Mouse (Mus musculus) neural tube, embryonic 11.5 days (tissue): ENCODE results near the gene Twf1. TPM values are rescaled to one million over a fixed set of nuclear protein-coding genes. Genes with fewer than 3 reads are reported as not detected.

Experiments used
- ATAC-seq: fragments of 200-750 bp; cut with Nextera tagmentation; 2 replicates; pipeline ENCODE4 v1.8.0; 2017; ENCODE audit warnings: moderate number of reproducible peaks, mild to moderate bottlenecking, moderate TSS enrichment, moderate library complexity; ENCODE audit not compliant: insufficient read depth, low FRiP score, low TSS enrichment
- DNase-seq: peaks from one replicate; pipeline ENCODE4 v3.0.0-alpha.2; 2015; ENCODE audit warnings: low spot score
- H3K27ac ChIP-seq: fragments of 300-500 bp; sonication (generic); 2 replicates; pipeline ENCODE4 v1.5.1; 2014; ENCODE audit warnings: low read depth, mild to moderate bottlenecking, low read length
- H3K27me3 ChIP-seq: fragments of 300-500 bp; sonication (generic); 2 replicates; pipeline ENCODE4 v1.6.1; 2014; ENCODE audit warnings: mild to moderate bottlenecking, low read length, mixed read lengths; ENCODE audit not compliant: control insufficient read depth, insufficient read depth
- H3K36me3 ChIP-seq: fragments of 300-500 bp; sonication (generic); 2 replicates; pipeline ENCODE4 v1.6.1; 2014; ENCODE audit warnings: mild to moderate bottlenecking, low read length, moderate library complexity, mixed read lengths; ENCODE audit not compliant: control insufficient read depth, insufficient read depth
- H3K4me1 ChIP-seq: fragments of 300-500 bp; sonication (generic); 2 replicates; pipeline ENCODE4 v1.6.1; 2014; ENCODE audit warnings: low read length, mixed read lengths; ENCODE audit not compliant: control insufficient read depth, insufficient read depth
- H3K4me2 ChIP-seq: fragments of 300-500 bp; sonication (generic); 2 replicates; pipeline ENCODE4 v1.6.1; 2014; ENCODE audit warnings: low read depth, mild to moderate bottlenecking, moderate library complexity
- H3K4me3 ChIP-seq: fragments of 300-500 bp; sonication (generic); 2 replicates; pipeline ENCODE4 v1.5.1; 2014; ENCODE audit warnings: low read depth, low read length
- H3K9ac ChIP-seq: fragments of 300-500 bp; sonication (generic); 2 replicates; pipeline ENCODE4 v1.6.1; 2014; ENCODE audit warnings: mild to moderate bottlenecking, low read length
- H3K9me3 ChIP-seq: fragments of 300-500 bp; sonication (generic); 2 replicates; pipeline ENCODE4 v1.6.1; 2016; ENCODE audit warnings: low read length; ENCODE audit not compliant: control insufficient read depth
- WGBS: fragments of 180-500 bp; shearing (Covaris S2); extraction: QIAGEN DNeasy Blood & Tissue Kit; methylation state at CpG from one replicate; pipeline ENCODE4 v1.1.7; 2014; 5-methylcytosine and 5-hydroxymethylcytosine counted together
- polyA plus RNA-seq: library from polyadenylated mRNA; unstranded; fragments of >200 nt; fragmentation: Nextera tagmentation; extraction: Ambion mirVana; gene quantifications from 2 replicates; pipeline ENCODE4 v1.2.1, GENCODE M21; 2014

Twf1 gene
- polyA plus RNA-seq, 1 experiment from 2014 or later = 107 TPM

GRCm38 (mm10) chr15:94535521-94535920 lies 54.2 kb downstream of the Twf1 start:
- WGBS = 93% methylated on average over 7 of the region's 7 CpGs
- DNase-seq = no peak
- H3K4me1 ChIP-seq = no peaks in the 10 kb centered on the region
- no peak for ATAC-seq
- H3K27me3 ChIP-seq = no peaks in the 10 kb centered on the region
- H3K4me2 ChIP-seq = no peak overlapping the region
- no peak overlapping the region for H3K4me3 ChIP-seq
- no peaks in the 10 kb centered on the region for H3K36me3 ChIP-seq
- H3K9ac ChIP-seq = no peak overlapping the region
- H3K27ac ChIP-seq = no peak overlapping the region
- H3K9me3 ChIP-seq = no peaks in the 10 kb centered on the region

DNA sequence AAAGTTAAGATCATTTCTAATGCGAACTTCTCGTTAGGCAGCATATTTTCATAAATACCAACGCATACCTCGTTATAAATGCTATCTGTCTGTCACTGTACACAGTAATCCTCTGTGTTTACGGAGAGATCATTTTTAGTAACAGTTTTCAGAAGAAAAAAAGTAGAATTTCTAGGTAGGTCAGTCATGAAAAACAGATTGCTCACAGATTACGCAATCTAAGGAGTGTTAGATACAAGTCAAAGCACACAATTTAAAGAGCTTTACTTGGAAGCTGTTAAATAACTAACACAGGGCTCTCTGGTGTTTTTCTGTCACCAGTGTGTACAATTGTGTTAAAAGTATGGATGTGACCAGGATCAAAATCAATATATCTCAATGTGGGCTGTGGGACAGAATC lies 56.7 kb downstream of the Twf1 start:
- H3K4me1 ChIP-seq = no peaks in the 10 kb centered on the region
- no peaks in the 10 kb centered on the region for H3K9me3 ChIP-seq
- H3K4me2 ChIP-seq = no peak overlapping the region
- H3K36me3 ChIP-seq = no peaks in the 10 kb centered on the region
- ATAC-seq (no peak), DNase-seq (no peak)
- H3K4me3 ChIP-seq = no peak overlapping the region
- no peaks in the 10 kb centered on the region for H3K27me3 ChIP-seq
- H3K27ac ChIP-seq = no peak overlapping the region
- WGBS = 96% methylated on average over 6 of the region's 6 CpGs
- no peak overlapping the region for H3K9ac ChIP-seq

DNA sequence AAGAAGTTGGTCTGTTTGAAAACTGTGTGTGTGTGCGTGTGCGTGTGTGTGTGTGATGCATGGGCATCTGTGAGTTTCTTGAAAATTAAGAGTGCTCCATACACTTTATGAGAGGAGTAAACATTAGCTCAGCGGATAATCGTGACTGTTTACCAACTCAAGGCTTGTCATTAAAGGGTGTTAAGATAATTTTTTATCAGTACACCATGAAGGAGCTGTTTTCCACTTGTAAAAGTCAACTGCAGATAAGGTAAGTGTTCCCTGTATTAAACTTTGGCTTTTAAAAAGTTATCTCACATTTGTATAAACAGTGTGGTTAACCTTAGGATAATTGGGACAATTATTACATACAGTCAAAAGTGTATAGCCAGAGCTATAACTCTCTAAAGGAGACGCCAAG lies 57.4 kb downstream of the Twf1 start:
- ATAC-seq (no peak), DNase-seq (no peak)
- Histone ChIP-seq H3K4me3 (no peak overlapping the region), H3K36me3 (no peaks in the 10 kb centered on the region), H3K9ac (no peak overlapping the region), H3K4me2 (no peak overlapping the region), H3K9me3 (no peaks in the 10 kb centered on the region), H3K4me1 (no peaks in the 10 kb centered on the region), H3K27ac (no peak overlapping the region), H3K27me3 (no peaks in the 10 kb centered on the region)
- WGBS = 94% methylated on average over 5 of the region's 5 CpGs

DNA sequence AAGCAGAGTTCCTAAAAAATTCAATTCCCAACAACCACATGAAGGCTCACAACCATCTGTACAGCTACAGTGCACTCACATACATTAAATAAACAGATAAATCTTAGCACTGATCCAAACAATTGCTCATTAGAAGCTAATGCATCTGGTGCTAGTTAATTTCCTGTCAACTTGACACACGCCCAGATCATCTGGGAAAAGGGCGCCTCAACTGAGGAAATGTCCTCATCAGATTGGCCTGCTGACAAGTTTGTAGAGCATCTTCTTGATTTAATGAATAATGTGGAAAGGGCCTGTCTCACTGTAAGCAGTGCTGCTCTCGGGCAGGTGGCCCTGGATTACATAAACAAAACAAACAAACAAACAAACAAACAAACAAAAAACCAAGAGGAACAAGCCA lies 59.2 kb downstream of the Twf1 start:
- ATAC-seq (no peak), DNase-seq (no peak)
- Histone ChIP-seq H3K4me3 (no peak overlapping the region), H3K27ac (no peak overlapping the region), H3K36me3 (no peaks in the 10 kb centered on the region), H3K4me2 (no peak overlapping the region), H3K9ac (no peak overlapping the region), H3K27me3 (no peaks in the 10 kb centered on the region), H3K9me3 (no peaks in the 10 kb centered on the region), H3K4me1 (no peaks in the 10 kb centered on the region)
- WGBS = 92% methylated on average over 3 of the region's 3 CpGs

Other genes starting within 250 kb of the Twf1 start
- 10.3 and 10.6 TPM in 2 replicates for gene Adamts20, start 124.5 kb downstream of the Twf1 start, polyA plus RNA-seq
- gene Pus7l, start 46.3 kb downstream of the Twf1 start, polyA plus RNA-seq = 10.9 and 11.9 TPM in 2 replicates
- 2.6 and 3.4 TPM in 2 replicates for gene Irak4, start 46.2 kb downstream of the Twf1 start, polyA plus RNA-seq
- 3.1 and 3.8 TPM in 2 replicates for gene Tmem117, start 39.3 kb upstream of the Twf1 start, polyA plus RNA-seq